Mouse (Mus musculus) hindbrain, embryonic 13.5 days (tissue): ENCODE data around the gene Polr3a. TPM values are rescaled to one million over a fixed set of nuclear protein-coding genes. Genes with fewer than 3 reads are reported as not detected.
"Not testable (repeated sequence)": the region's sequence is repeated elsewhere in the genome, so short reads cannot be mapped to it uniquely, and the experiment has no call there.

Experiments
- ATAC-seq: fragments of 200-750 bp; cut with Nextera tagmentation; 2 replicates; pipeline ENCODE4 v1.8.0; 2017; ENCODE audit warnings: moderate TSS enrichment; ENCODE audit not compliant: low FRiP score
- H3K27ac ChIP-seq: fragments of 300-500 bp; sonication (generic); 2 replicates; pipeline ENCODE4 v1.5.1; 2015; ENCODE audit warnings: inconsistent platforms, mild to moderate bottlenecking, moderate library complexity
- H3K27me3 ChIP-seq: fragments of 300-500 bp; sonication (generic); 2 replicates; pipeline ENCODE4 v1.6.1; 2015; ENCODE audit warnings: mild to moderate bottlenecking, inconsistent platforms
- H3K36me3 ChIP-seq: fragments of 300-500 bp; sonication (generic); 2 replicates; pipeline ENCODE4 v1.6.1; 2015; ENCODE audit warnings: mild to moderate bottlenecking, inconsistent platforms
- H3K4me1 ChIP-seq: fragments of 300-500 bp; sonication (generic); replicated peaks from 2 replicates; pipeline ENCODE4 v1.6.1; 2015; ENCODE audit warnings: inconsistent platforms
- H3K4me2 ChIP-seq: fragments of 300-500 bp; sonication (generic); 2 replicates; pipeline ENCODE4 v1.6.1; 2015; ENCODE audit warnings: inconsistent platforms, mild to moderate bottlenecking, moderate library complexity
- H3K4me3 ChIP-seq: fragments of 300-500 bp; sonication (generic); 2 replicates; pipeline ENCODE4 v1.5.1; 2015; ENCODE audit warnings: mild to moderate bottlenecking, inconsistent platforms
- H3K9ac ChIP-seq: fragments of 300-500 bp; sonication (generic); 2 replicates; pipeline ENCODE4 v1.6.1; 2015; ENCODE audit warnings: mild to moderate bottlenecking, inconsistent platforms
- H3K9me3 ChIP-seq: fragments of 300-500 bp; sonication (generic); 2 replicates; pipeline ENCODE4 v1.6.1; 2016; ENCODE audit warnings: inconsistent platforms
- WGBS: fragments of 180-500 bp; shearing (Covaris S2); methylation state at CpG from one replicate; pipeline ENCODE4 v1.1.7; 2015; 5-methylcytosine and 5-hydroxymethylcytosine counted together
- polyA plus RNA-seq: library from polyadenylated mRNA; unstranded; fragments of >200 nt; fragmentation: Nextera tagmentation; extraction: Ambion mirVana; gene quantifications from 2 replicates; pipeline ENCODE4 v1.2.1, GENCODE M21; 2015

Polr3a gene
- polyA plus RNA-seq, 1 experiment from 2014 or later = 20.7 TPM

DNA sequence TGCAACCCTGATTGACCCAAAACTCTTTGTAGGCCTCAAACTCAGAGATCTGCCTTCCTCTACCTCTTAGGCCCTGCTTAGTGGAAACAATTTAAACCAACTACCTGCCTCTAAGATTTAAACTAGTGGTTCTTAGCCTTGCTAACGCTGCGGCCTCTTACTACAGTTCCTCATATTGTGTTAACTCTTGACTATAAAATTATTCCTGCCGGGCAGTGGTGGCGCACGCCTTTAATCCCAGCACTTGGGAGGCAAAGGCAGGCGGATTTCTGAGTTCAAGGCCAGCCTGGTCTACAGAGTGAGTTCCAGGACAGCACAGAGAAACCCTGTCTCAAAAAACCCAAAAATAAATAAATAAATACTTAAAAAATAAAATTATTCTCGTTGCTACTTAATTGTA, 2.9 kb upstream of the Polr3a start:
- not testable (repeated sequence) for H3K4me2 ChIP-seq, H3K9ac ChIP-seq, H3K27me3 ChIP-seq, H3K27ac ChIP-seq, ATAC-seq, H3K4me3 ChIP-seq, H3K9me3 ChIP-seq
- WGBS = 89% methylated on average over 7 of the region's 7 CpGs
- peaks cover 28% of the 10 kb centered on the region for H3K36me3 ChIP-seq
- peaks cover 49% of the 10 kb centered on the region for H3K4me1 ChIP-seq

DNA sequence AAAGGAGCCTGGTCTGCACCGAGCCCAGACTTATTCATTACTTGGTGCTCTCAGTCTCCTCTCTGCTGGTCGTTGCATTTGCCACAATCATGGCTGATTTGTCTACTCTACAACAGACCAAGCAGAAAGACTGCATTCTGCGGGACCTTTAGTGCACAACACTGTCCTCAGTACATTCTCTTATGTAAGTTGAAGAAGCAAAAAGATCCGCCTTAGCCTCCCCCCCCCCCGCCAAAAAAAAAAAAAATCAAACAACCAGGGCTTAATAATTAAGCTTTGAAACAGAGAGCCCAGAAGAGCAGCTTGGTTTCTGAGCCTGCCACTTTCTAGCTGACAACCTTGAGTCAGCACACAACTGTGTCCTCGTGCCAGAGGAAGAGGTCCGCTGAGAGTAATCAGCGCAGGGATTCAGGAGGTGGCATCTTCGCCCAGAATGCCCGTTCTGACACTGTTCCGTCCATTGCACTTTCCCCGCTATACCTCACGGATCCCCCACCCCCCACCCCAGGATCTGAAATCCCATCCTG, 554 bp downstream of the Polr3a start:
- H3K27me3 ChIP-seq = no peaks in the 10 kb centered on the region
- H3K4me2 ChIP-seq = peak overlapping the region; percentile 78
- peaks cover 32% of the 10 kb centered on the region for H3K36me3 ChIP-seq
- WGBS = 9% methylated on average over 13 of the region's 13 CpGs
- peak overlapping the region; percentile 80 for H3K4me3 ChIP-seq
- peak overlapping the region; percentile 71 for H3K27ac ChIP-seq
- no peak for ATAC-seq
- H3K9ac ChIP-seq = peak overlapping the region; percentile 88
- H3K4me1 ChIP-seq = peaks cover 15% of the 10 kb centered on the region
- no peaks in the 10 kb centered on the region for H3K9me3 ChIP-seq

GRCm38 (mm10) chr14:24468806-24469205, 18.1 kb downstream of the Polr3a start:
- Histone ChIP-seq H3K4me3 (no peak overlapping the region), H3K27me3 (no peaks in the 10 kb centered on the region), H3K4me2 (no peak overlapping the region), H3K4me1 (no peaks in the 10 kb centered on the region), H3K27ac (no peak overlapping the region), H3K36me3 (peaks cover 100% of the 10 kb centered on the region), H3K9ac (no peak overlapping the region), H3K9me3 (no peaks in the 10 kb centered on the region)
- whole genome bisulfite sequencing = 94% methylated on average over 6 of the region's 6 CpGs
- no peak for ATAC-seq

- WGBS = 96% methylated on average over 3 of the region's 3 CpGs
- Histone ChIP-seq H3K4me1 (no peaks in the 10 kb centered on the region), H3K9ac (no peak overlapping the region)
Observed at GRCm38 (mm10) chr14:24458191-24458590, 28.7 kb downstream of the Polr3a start.

GRCm38 (mm10) chr14:24443529-24443928, 43.3 kb downstream of the Polr3a start:
- WGBS = 91% methylated on average over 4 of the region's 4 CpGs
- not testable (repeated sequence) for H3K4me3 ChIP-seq

More at GRCm38 (mm10) chr14:24458191-24458590, 28.7 kb downstream of the Polr3a start:
- no peaks in the 10 kb centered on the region for H3K27me3 ChIP-seq
- ATAC-seq = no peak
- no peak overlapping the region for H3K4me2 ChIP-seq
- H3K9me3 ChIP-seq = no peaks in the 10 kb centered on the region
- peaks cover 100% of the 10 kb centered on the region for H3K36me3 ChIP-seq
- H3K4me3 ChIP-seq = no peak overlapping the region
- no peak overlapping the region for H3K27ac ChIP-seq

More at GRCm38 (mm10) chr14:24443529-24443928, 43.3 kb downstream of the Polr3a start:
- not testable (repeated sequence) for ATAC-seq, H3K9me3 ChIP-seq, H3K27ac ChIP-seq, H3K4me2 ChIP-seq, H3K4me1 ChIP-seq, H3K9ac ChIP-seq, H3K27me3 ChIP-seq
- H3K36me3 ChIP-seq = peaks cover 33% of the 10 kb centered on the region

Other genes starting within 250 kb of the Polr3a start
- 18.7 and 20.5 TPM in 2 replicates for gene Dlg5, start 241.1 kb downstream of the Polr3a start, polyA plus RNA-seq
- gene E330034G19Rik, start 193.8 kb downstream of the Polr3a start, polyA plus RNA-seq = 0.12 and 0.23 TPM in 2 replicates
- 660 and 675 TPM in 2 replicates for gene Rps24, start 67 bp upstream of the Polr3a start, polyA plus RNA-seq